Mouse (Mus musculus): ENCODE measurements around the gene Efcab2. TPM values are rescaled to one million over a fixed set of nuclear protein-coding genes. Genes with fewer than 3 reads are reported as not detected.

Efcab2 gene
- polyA plus RNA-seq, 1 experiment = 4.1 TPM

GRCm38 (mm10) chr1:178463712-178464111 is 57.8 kb downstream of the Efcab2 start:
- no peak overlapping the region for H3K27ac ChIP-seq (ENCODE audit: insufficient read depth, low read depth, low read length)
- H3K4me3 ChIP-seq (ENCODE audit: insufficient read depth, low read length) = no peak overlapping the region
- 0 out of 2 replicates have a peak, but pooled peaks cover 2% of the 10 kb centered on the region for H3K4me1 ChIP-seq (ENCODE audit: control insufficient read depth, insufficient read depth, low read length)
- TF ChIP-seq CTCF (IDR thresholded peaks at IDR 0.05; ENCODE audit: low read depth, low read length) = peak; percentile 88
- no peak for TF ChIP-seq POLR2A (IDR thresholded peaks at IDR 0.05; ENCODE audit: borderline replicate concordance, low read depth, low read length)

GRCm38 (mm10) chr1:178464140-178464539 is 58.3 kb downstream of the Efcab2 start:
- 0 out of 2 replicates have a peak, but pooled peaks cover 2% of the 10 kb centered on the region for H3K4me1 ChIP-seq (ENCODE audit: control insufficient read depth, insufficient read depth, low read length)
- TF ChIP-seq CTCF (IDR thresholded peaks at IDR 0.05; ENCODE audit: low read depth, low read length) (no peak), POLR2A (IDR thresholded peaks at IDR 0.05; ENCODE audit: borderline replicate concordance, low read depth, low read length) (no peak)

GRCm38 (mm10) chr1:178467594-178467993 is 61.7 kb downstream of the Efcab2 start:
- Histone ChIP-seq H3K4me3 (ENCODE audit: insufficient read depth, low read length) (no peak overlapping the region), H3K4me1 (ENCODE audit: control insufficient read depth, insufficient read depth, low read length) (0 out of 2 replicates have a peak, but pooled peaks cover 2% of the 10 kb centered on the region), H3K27ac (ENCODE audit: insufficient read depth, low read depth, low read length) (no peak overlapping the region)
- TF ChIP-seq POLR2A (IDR thresholded peaks at IDR 0.05; ENCODE audit: borderline replicate concordance, low read depth, low read length) (no peak), CTCF (IDR thresholded peaks at IDR 0.05; ENCODE audit: low read depth, low read length) (no peak)

More at GRCm38 (mm10) chr1:178464140-178464539, 58.3 kb downstream of the Efcab2 start:
- Histone ChIP-seq H3K4me3 (ENCODE audit: insufficient read depth, low read length) (no peak overlapping the region), H3K27ac (ENCODE audit: insufficient read depth, low read depth, low read length) (no peak overlapping the region)

- Histone ChIP-seq H3K4me1 (ENCODE audit: control insufficient read depth, insufficient read depth, low read length) (0 out of 2 replicates have a peak, but pooled peaks cover 2% of the 10 kb centered on the region), H3K27ac (ENCODE audit: insufficient read depth, low read depth, low read length) (no peak overlapping the region), H3K4me3 (ENCODE audit: insufficient read depth, low read length) (no peak overlapping the region)
- TF ChIP-seq CTCF (IDR thresholded peaks at IDR 0.05; ENCODE audit: low read depth, low read length) = no peak
Observed at GRCm38 (mm10) chr1:178468280-178468679, 62.4 kb downstream of the Efcab2 start.

GRCm38 (mm10) chr1:178483854-178484253 is 78.0 kb downstream of the Efcab2 start:
- peaks cover 5% of the 10 kb centered on the region for H3K4me1 ChIP-seq (ENCODE audit: control insufficient read depth, insufficient read depth, low read length)
- TF ChIP-seq POLR2A (IDR thresholded peaks at IDR 0.05; ENCODE audit: borderline replicate concordance, low read depth, low read length) = no peak
- TF ChIP-seq CTCF (IDR thresholded peaks at IDR 0.05; ENCODE audit: low read depth, low read length) = no peak
- no peak overlapping the region for H3K4me3 ChIP-seq (ENCODE audit: insufficient read depth, low read length)
- H3K27ac ChIP-seq (ENCODE audit: insufficient read depth, low read depth, low read length) = no peak overlapping the region

- Histone ChIP-seq H3K4me1 (ENCODE audit: control insufficient read depth, insufficient read depth, low read length) (peaks cover 11% of the 10 kb centered on the region), H3K27ac (ENCODE audit: insufficient read depth, low read depth, low read length) (no peak overlapping the region), H3K4me3 (ENCODE audit: insufficient read depth, low read length) (no peak overlapping the region)
- no peak for TF ChIP-seq CTCF (IDR thresholded peaks at IDR 0.05; ENCODE audit: low read depth, low read length)
- TF ChIP-seq POLR2A (IDR thresholded peaks at IDR 0.05; ENCODE audit: borderline replicate concordance, low read depth, low read length) = no peak
Observed at GRCm38 (mm10) chr1:178485138-178485867, 79.4 kb downstream of the Efcab2 start.

GRCm38 (mm10) chr1:178485868-178486220 is 80.0 kb downstream of the Efcab2 start:
- H3K4me1 ChIP-seq (ENCODE audit: control insufficient read depth, insufficient read depth, low read length) = peaks cover 12% of the 10 kb centered on the region
- no peak overlapping the region for H3K27ac ChIP-seq (ENCODE audit: insufficient read depth, low read depth, low read length)
- TF ChIP-seq POLR2A (IDR thresholded peaks at IDR 0.05; ENCODE audit: borderline replicate concordance, low read depth, low read length) (no peak), CTCF (IDR thresholded peaks at IDR 0.05; ENCODE audit: low read depth, low read length) (no peak)
- no peak overlapping the region for H3K4me3 ChIP-seq (ENCODE audit: insufficient read depth, low read length)

GRCm38 (mm10) chr1:178486828-178487227 is 80.9 kb downstream of the Efcab2 start:
- Histone ChIP-seq H3K4me3 (ENCODE audit: insufficient read depth, low read length) (no peak overlapping the region), H3K4me1 (ENCODE audit: control insufficient read depth, insufficient read depth, low read length) (peaks cover 18% of the 10 kb centered on the region), H3K27ac (ENCODE audit: insufficient read depth, low read depth, low read length) (no peak overlapping the region)
- TF ChIP-seq CTCF (IDR thresholded peaks at IDR 0.05; ENCODE audit: low read depth, low read length) (no peak), POLR2A (IDR thresholded peaks at IDR 0.05; ENCODE audit: borderline replicate concordance, low read depth, low read length) (no peak)

GRCm38 (mm10) chr1:178489127-178489526 is 83.2 kb downstream of the Efcab2 start:
- H3K27ac ChIP-seq (ENCODE audit: insufficient read depth, low read depth, low read length) = no peak overlapping the region
- peaks cover 31% of the 10 kb centered on the region for H3K4me1 ChIP-seq (ENCODE audit: control insufficient read depth, insufficient read depth, low read length)

GRCm38 (mm10) chr1:178491733-178492132 is 85.8 kb downstream of the Efcab2 start:
- peak overlapping the region; percentile 38 for H3K27ac ChIP-seq (ENCODE audit: insufficient read depth, low read depth, low read length)
- no peak overlapping the region for H3K4me3 ChIP-seq (ENCODE audit: insufficient read depth, low read length)
- TF ChIP-seq POLR2A (IDR thresholded peaks at IDR 0.05; ENCODE audit: borderline replicate concordance, low read depth, low read length) = no peak
- H3K4me1 ChIP-seq (ENCODE audit: control insufficient read depth, insufficient read depth, low read length) = peaks cover 30% of the 10 kb centered on the region

More at GRCm38 (mm10) chr1:178489127-178489526, 83.2 kb downstream of the Efcab2 start:
- no peak for TF ChIP-seq POLR2A (IDR thresholded peaks at IDR 0.05; ENCODE audit: borderline replicate concordance, low read depth, low read length)
- no peak for TF ChIP-seq CTCF (IDR thresholded peaks at IDR 0.05; ENCODE audit: low read depth, low read length)
- no peak overlapping the region for H3K4me3 ChIP-seq (ENCODE audit: insufficient read depth, low read length)

Measured in bone marrow macrophage, adult 2 months (primary cell).